Mouse (Mus musculus) cerebellum, adult 11-12 months (tissue): Measurements from ENCODE around the gene Myl9.
A peak's percentile ranks its signal among the peaks of the same experiment; 100 is the strongest.
"Not testable (repeated sequence)": the region's sequence is repeated elsewhere in the genome, so short reads cannot be mapped to it uniquely, and the experiment has no call there.

Source experiments
- DNase-seq: peaks from one replicate; pipeline ENCODE4 v3.0.0; 2022

The Myl9 gene

GRCm38 (mm10) chr2:156786369-156786768 lies 11.1 kb downstream of the Myl9 start:
- not testable (repeated sequence) for DNase-seq

- no peak for DNase-seq
Observed at GRCm38 (mm10) chr2:156787090-156787775, 12.0 kb downstream of the Myl9 start.

GRCm38 (mm10) chr2:156787776-156788105 lies 12.5 kb downstream of the Myl9 start:
- no peak for DNase-seq

GRCm38 (mm10) chr2:156788836-156789235 lies 13.6 kb downstream of the Myl9 start:
- no peak for DNase-seq

- DNase-seq = no peak
Observed at GRCm38 (mm10) chr2:156798516-156798915, 23.3 kb downstream of the Myl9 start.

GRCm38 (mm10) chr2:156801045-156801444 lies 25.8 kb downstream of the Myl9 start:
- peak; percentile 12 for DNase-seq

- DNase-seq = not testable (repeated sequence)
Observed at GRCm38 (mm10) chr2:156802116-156802515, 26.9 kb downstream of the Myl9 start.

GRCm38 (mm10) chr2:156803698-156804372 lies 28.6 kb downstream of the Myl9 start:
- no peak for DNase-seq

GRCm38 (mm10) chr2:156804589-156804988 lies 29.4 kb downstream of the Myl9 start:
- DNase-seq = no peak

- no peak for DNase-seq
Observed at GRCm38 (mm10) chr2:156806886-156807285, 31.7 kb downstream of the Myl9 start.

- peak; percentile 31 for DNase-seq
Observed at GRCm38 (mm10) chr2:156809579-156809978, 34.4 kb downstream of the Myl9 start.

- DNase-seq = no peak
Observed at GRCm38 (mm10) chr2:156810716-156811115, 35.5 kb downstream of the Myl9 start.

GRCm38 (mm10) chr2:156811556-156811955 lies 36.3 kb downstream of the Myl9 start:
- DNase-seq = no peak

- DNase-seq = no peak
Observed at GRCm38 (mm10) chr2:156814344-156814801, 39.2 kb downstream of the Myl9 start.

GRCm38 (mm10) chr2:156814893-156815292 lies 39.7 kb downstream of the Myl9 start:
- no peak for DNase-seq

- DNase-seq = no peak
Observed at GRCm38 (mm10) chr2:156815412-156815811, 40.2 kb downstream of the Myl9 start.

GRCm38 (mm10) chr2:156816116-156816515 lies 40.9 kb downstream of the Myl9 start:
- DNase-seq = no peak

GRCm38 (mm10) chr2:156825128-156825527 lies 49.9 kb downstream of the Myl9 start:
- not testable (repeated sequence) for DNase-seq
